Mouse (Mus musculus) MEL (cell line): Measurements from ENCODE around the gene Ptprn. TPM values are rescaled to one million over a fixed set of nuclear protein-coding genes. Genes with fewer than 3 reads are reported as not detected.

Experiments used
- DNase-seq: peaks from one replicate; pipeline ENCODE4 v3.0.0; 2011; ENCODE audit warnings: low read depth, low spot score
- H3K27ac ChIP-seq: 2 replicates; pipeline ENCODE4 v1.5.1; 2012; ENCODE audit warnings: low read depth, mild to moderate bottlenecking, control low read depth, low read length, moderate library complexity; ENCODE audit not compliant: control insufficient read depth
- H3K27me3 ChIP-seq, 2 experiments: fragments of 150-350 bp in 1 of 2; sonication (generic) in 1 of 2; 2 replicates each; pipeline ENCODE4 v1.6.1; 2012; ENCODE audit warnings: low read length in 2 of 2, mild to moderate bottlenecking in 2 of 2, improper control_type of control experiment in 1 of 2, moderate library complexity in 1 of 2; ENCODE audit not compliant: insufficient read depth in 2 of 2, control insufficient read depth in 1 of 2
- H3K36me3 ChIP-seq, 2 experiments: 2 replicates each; pipeline ENCODE4 v1.6.1; 2012 to 2014; ENCODE audit warnings: low read length in 2 of 2, improper control_type of control experiment in 1 of 2, inconsistent platforms in 1 of 2, mild to moderate bottlenecking in 1 of 2; ENCODE audit not compliant: insufficient read depth in 2 of 2, control insufficient read depth in 1 of 2
- H3K4me1 ChIP-seq, 2 experiments: fragments of 150-350 bp in 1 of 2; sonication (generic) in 1 of 2; 2 replicates each; pipeline ENCODE4 v1.6.1; 2012; ENCODE audit warnings: low read length in 2 of 2, improper control_type of control experiment in 1 of 2, mild to moderate bottlenecking in 1 of 2; ENCODE audit not compliant: insufficient read depth in 2 of 2, control insufficient read depth in 1 of 2
- H3K4me3 ChIP-seq, 2 experiments: fragments of 150-350 bp in 1 of 2; sonication (generic) in 1 of 2; 2 replicates each; pipeline ENCODE4 v1.5.1; 2012; ENCODE audit warnings: low read depth in 2 of 2, low read length in 2 of 2, mild to moderate bottlenecking in 2 of 2, moderate library complexity in 2 of 2, control low read depth in 1 of 2, improper control_type of control experiment in 1 of 2; ENCODE audit not compliant: control insufficient read depth in 1 of 2, insufficient read depth in 1 of 2
- H3K79me2 ChIP-seq: 2 replicates; pipeline ENCODE4 v1.6.1; 2012; ENCODE audit warnings: mild to moderate bottlenecking, low read length, moderate library complexity; ENCODE audit not compliant: control insufficient read depth, poor library complexity, insufficient read depth
- H3K9ac ChIP-seq: 2 replicates; pipeline ENCODE4 v1.6.1; 2012; ENCODE audit warnings: low read depth, mild to moderate bottlenecking, control low read depth, low read length, moderate library complexity; ENCODE audit not compliant: control insufficient read depth, poor library complexity, severe bottlenecking
- H3K9me3 ChIP-seq: fragments of 150-350 bp; sonication (generic); replicated peaks from 2 replicates; pipeline ENCODE4 v1.6.1; 2012; ENCODE audit warnings: mild to moderate bottlenecking, low read length, improper control_type of control experiment, moderate library complexity; ENCODE audit not compliant: insufficient read depth
- CHD1 ChIP-seq: IDR thresholded peaks from 2 replicates; pipeline ENCODE4 v1.6.1; 2012; ENCODE audit warnings: low read depth, mild to moderate bottlenecking, inconsistent platforms, low read length, improper control_type of control experiment
- CTCF ChIP-seq, 3 experiments: IDR thresholded peaks in 2 of 3; conservative IDR thresholded peaks in 1 of 3; 2 replicates each; pipeline ENCODE4 v1.5.1; 2011 to 2012; ENCODE audit warnings: low read length in 3 of 3, low read depth in 2 of 3, mild to moderate bottlenecking in 2 of 3, improper control_type of control experiment in 1 of 3, inconsistent platforms in 1 of 3, mixed read lengths in 1 of 3, moderate library complexity in 1 of 3; ENCODE audit not compliant: control insufficient read depth in 1 of 3, insufficient read depth in 1 of 3, poor library complexity in 1 of 3, severe bottlenecking in 1 of 3
- E2F4 ChIP-seq: IDR thresholded peaks from 2 replicates; pipeline ENCODE4 v1.6.1; 2011; ENCODE audit warnings: low read depth, low read length, improper control_type of control experiment, borderline replicate concordance
- ELF1 ChIP-seq: IDR thresholded peaks from 2 replicates; pipeline ENCODE4 v1.6.1; 2014; ENCODE audit warnings: low read depth, mild to moderate bottlenecking, inconsistent platforms, low read length, improper control_type of control experiment, moderate library complexity
- EP300 ChIP-seq, 2 experiments: IDR thresholded peaks; 2 replicates each; pipeline ENCODE4 v1.6.1; 2011; ENCODE audit warnings: improper control_type of control experiment in 2 of 2, low read length in 2 of 2, low read depth in 1 of 2, mild to moderate bottlenecking in 1 of 2
- ETS1 ChIP-seq: IDR thresholded peaks from 2 replicates; pipeline ENCODE4 v1.6.1; 2012; ENCODE audit warnings: low read depth, mild to moderate bottlenecking, inconsistent platforms, low read length, improper control_type of control experiment, moderate library complexity
- GABPA ChIP-seq: IDR thresholded peaks from 2 replicates; pipeline ENCODE4 v1.6.1; 2012; ENCODE audit warnings: low read depth, mild to moderate bottlenecking, inconsistent platforms, low read length, improper control_type of control experiment, moderate library complexity
- GATA1 ChIP-seq: IDR thresholded peaks from 2 replicates; pipeline ENCODE4 v1.6.1; 2011; ENCODE audit warnings: low read depth, low read length, improper control_type of control experiment
- HCFC1 ChIP-seq: IDR thresholded peaks from 2 replicates; pipeline ENCODE4 v1.6.1; 2012; ENCODE audit warnings: low read depth, mild to moderate bottlenecking, inconsistent platforms, low read length, improper control_type of control experiment, moderate library complexity
- JUND ChIP-seq: IDR thresholded peaks from 2 replicates; pipeline ENCODE4 v1.6.1; 2011; ENCODE audit warnings: low read depth, mild to moderate bottlenecking, improper control_type of control experiment, low read length
- KAT2A ChIP-seq: conservative IDR thresholded peaks from 2 replicates; pipeline ENCODE4 v1.6.1; 2012; ENCODE audit warnings: low read depth, low read length, improper control_type of control experiment, inconsistent platforms
- MAFK ChIP-seq: IDR thresholded peaks from 2 replicates; pipeline ENCODE4 v1.6.1; 2011; ENCODE audit warnings: low read depth, mild to moderate bottlenecking, low read length, improper control_type of control experiment, borderline replicate concordance
- MAX ChIP-seq: IDR thresholded peaks from 2 replicates; pipeline ENCODE4 v1.6.1; 2011; ENCODE audit warnings: low read length, improper control_type of control experiment
- MAZ ChIP-seq: IDR thresholded peaks from 2 replicates; pipeline ENCODE4 v1.6.1; 2012; ENCODE audit warnings: low read depth, mild to moderate bottlenecking, inconsistent platforms, low read length, improper control_type of control experiment
- MEF2A ChIP-seq: IDR thresholded peaks from 2 replicates; pipeline ENCODE4 v1.6.1; 2014; ENCODE audit warnings: low read depth, mild to moderate bottlenecking, inconsistent platforms, low read length, improper control_type of control experiment; ENCODE audit not compliant: poor library complexity, insufficient replicate concordance, severe bottlenecking; ENCODE audit errors: extremely low read depth
- MXI1 ChIP-seq: IDR thresholded peaks from 2 replicates; pipeline ENCODE4 v1.6.1; 2011; ENCODE audit warnings: mild to moderate bottlenecking, low read depth, low read length, improper control_type of control experiment
- MYB ChIP-seq: IDR thresholded peaks from 2 replicates; pipeline ENCODE4 v1.6.1; 2011; ENCODE audit warnings: mild to moderate bottlenecking, low read depth, low read length, improper control_type of control experiment
- MYC ChIP-seq: IDR thresholded peaks from 2 replicates; pipeline ENCODE4 v1.6.1; 2011; ENCODE audit warnings: low read depth, mild to moderate bottlenecking, low read length, improper control_type of control experiment, moderate library complexity
- NELFE ChIP-seq: IDR thresholded peaks from 2 replicates; pipeline ENCODE4 v1.6.1; 2011; ENCODE audit warnings: low read depth, low read length, improper control_type of control experiment
- NRF1 ChIP-seq: IDR thresholded peaks from 2 replicates; pipeline ENCODE4 v1.6.1; 2014; ENCODE audit warnings: low read depth, mild to moderate bottlenecking, inconsistent platforms, low read length, improper control_type of control experiment, moderate library complexity; ENCODE audit not compliant: poor library complexity, insufficient read depth, severe bottlenecking
- POLR2A ChIP-seq, 2 experiments: IDR thresholded peaks; 2 replicates each; pipeline ENCODE4 v1.6.1; 2011 to 2012; ENCODE audit warnings: low read length in 2 of 2, mild to moderate bottlenecking in 2 of 2, control low read depth in 1 of 2, improper control_type of control experiment in 1 of 2, low read depth in 1 of 2, moderate library complexity in 1 of 2; ENCODE audit not compliant: control insufficient read depth in 1 of 2, insufficient read depth in 1 of 2, poor library complexity in 1 of 2
- POLR2AphosphoS2 ChIP-seq: IDR thresholded peaks from 2 replicates; pipeline ENCODE4 v1.6.1; 2011; ENCODE audit warnings: low read length, improper control_type of control experiment
- RCOR1 ChIP-seq: IDR thresholded peaks from 2 replicates; pipeline ENCODE4 v1.6.1; 2012; ENCODE audit warnings: low read depth, mild to moderate bottlenecking, inconsistent platforms, low read length, improper control_type of control experiment
- SIN3A ChIP-seq: IDR thresholded peaks from 2 replicates; pipeline ENCODE4 v1.6.1; 2012; ENCODE audit warnings: low read length, improper control_type of control experiment, inconsistent platforms
- SMC3 ChIP-seq: IDR thresholded peaks from 2 replicates; pipeline ENCODE4 v1.6.1; 2011; ENCODE audit warnings: low read depth, low read length, improper control_type of control experiment
- TAL1 ChIP-seq: IDR thresholded peaks from 2 replicates; pipeline ENCODE4 v1.6.1; 2012; ENCODE audit warnings: mild to moderate bottlenecking, inconsistent platforms, low read length, moderate library complexity, mixed read lengths
- TBP ChIP-seq: IDR thresholded peaks from 2 replicates; pipeline ENCODE4 v1.8.0; 2011; ENCODE audit warnings: low read depth, low read length, improper control_type of control experiment
- TCF12 ChIP-seq: IDR thresholded peaks from 2 replicates; pipeline ENCODE4 v1.6.1; 2014; ENCODE audit warnings: low read depth, mild to moderate bottlenecking, inconsistent platforms, low read length, improper control_type of control experiment, moderate library complexity
- UBTF ChIP-seq: IDR thresholded peaks from 2 replicates; pipeline ENCODE4 v1.6.1; 2012; ENCODE audit warnings: low read depth, mild to moderate bottlenecking, inconsistent platforms, low read length, improper control_type of control experiment, moderate library complexity, borderline replicate concordance; ENCODE audit not compliant: insufficient read depth
- USF1 ChIP-seq: IDR thresholded peaks from 2 replicates; pipeline ENCODE4 v1.6.1; 2014; ENCODE audit warnings: low read depth, mild to moderate bottlenecking, inconsistent platforms, low read length, improper control_type of control experiment, moderate library complexity
- USF2 ChIP-seq, 2 experiments: IDR thresholded peaks; 2 replicates each; pipeline ENCODE4 v1.6.1; 2011 to 2012; ENCODE audit warnings: improper control_type of control experiment in 2 of 2, low read length in 2 of 2, borderline replicate concordance in 1 of 2, inconsistent platforms in 1 of 2, low read depth in 1 of 2, mild to moderate bottlenecking in 1 of 2; ENCODE audit not compliant: insufficient read depth in 1 of 2
- ZC3H11A ChIP-seq: IDR thresholded peaks from 2 replicates; pipeline ENCODE4 v1.6.1; 2012; ENCODE audit warnings: low read depth, mild to moderate bottlenecking, inconsistent platforms, low read length, improper control_type of control experiment
- ZKSCAN1 ChIP-seq: IDR thresholded peaks from 2 replicates; pipeline ENCODE4 v1.6.1; 2012; ENCODE audit warnings: low read depth, mild to moderate bottlenecking, inconsistent platforms, low read length, improper control_type of control experiment, moderate library complexity
- ZMIZ1 ChIP-seq: IDR thresholded peaks from 2 replicates; pipeline ENCODE4 v1.6.1; 2012; ENCODE audit warnings: low read depth, mild to moderate bottlenecking, inconsistent platforms, low read length, improper control_type of control experiment, moderate library complexity
- ZNF384 ChIP-seq: IDR thresholded peaks from 2 replicates; pipeline ENCODE4 v1.6.1; 2012; ENCODE audit warnings: low read depth, mild to moderate bottlenecking, inconsistent platforms, low read length, improper control_type of control experiment
- polyA plus RNA-seq, 2 experiments: library from polyadenylated mRNA; stranded (reverse) in 1 of 2; unstranded in 1 of 2; fragments of >175 nt in 1 of 2; fragments of >200 nt in 1 of 2; gene quantifications; 2 replicates each; pipeline versions ENCODE4 v1.2.1 to v1.2.4; 2012; ENCODE audit warnings: low replicate concordance in 2 of 2, low read depth in 1 of 2; ENCODE audit not compliant: insufficient read length in 2 of 2, insufficient read depth in 1 of 2, missing spikeins in 1 of 2
- total RNA-seq: library from RNA; depleted of rRNA; stranded (reverse); fragments of 300-350 nt; gene quantifications from 2 replicates; pipeline ENCODE4 v1.2.3, GENCODE M21; 2012

Ptprn gene
- total and polyA plus RNA-seq, 3 experiments: 0.13 TPM; not detected in 2

GRCm38 (mm10) chr1:75218227-75219001 is 45.9 kb downstream of the Ptprn start:
- Histone ChIP-seq H3K79me2 (peaks cover 51% of the 10 kb centered on the region), H3K4me1 (peaks cover 12 to 46% of the 10 kb centered on the region in 2 experiments), H3K4me3 (peak overlapping the region; percentile 81 to 82), H3K9me3 (no peaks in the 10 kb centered on the region), H3K9ac (peak overlapping the region; percentile 87), H3K27me3 (no peaks in the 10 kb centered on the region), H3K27ac (peak overlapping the region; percentile 83), H3K36me3 (peaks cover 15 to 47% of the 10 kb centered on the region in 2 experiments)
- DNase-seq: peak; percentile 78
- TF ChIP-seq RCOR1: no peak
- no peak for TF ChIP-seq TAL1
- TF ChIP-seq ELF1: peak; percentile 45; the same call in 1 of the 2 replicates
- TF ChIP-seq MAX: peak; percentile 57; the same call in 1 of the 2 replicates
- no peak for TF ChIP-seq ZMIZ1
- TF ChIP-seq TCF12: no peak
- no peak for TF ChIP-seq KAT2A
- no peak; the same call in 1 of the 2 replicates for TF ChIP-seq USF1
- no peak for TF ChIP-seq CTCF (IDR thresholded peaks at IDR 0.05 in 2 of 3, conservative IDR thresholded peaks at IDR 0.05 in 1 of 3; ENCODE audit: control insufficient read depth in 1 of 3, insufficient read depth in 1 of 3, low read depth in 2 of 3, low read length in 3 of 3, poor library complexity in 1 of 3, severe bottlenecking in 1 of 3)
- TF ChIP-seq E2F4: no peak
- TF ChIP-seq GATA1: no peak
- TF ChIP-seq POLR2AphosphoS2: 0 out of 2 replicates have a peak, but pooled peaks have one; percentile 55
- TF ChIP-seq UBTF: no peak
- TF ChIP-seq ETS1: no peak; the same call in 1 of the 2 replicates
- no peak for TF ChIP-seq CHD1
- 0 out of 2 replicates have a peak, but pooled peaks have one; percentile 43 for TF ChIP-seq MYC
- TF ChIP-seq MAFK: no peak
- 0 out of 2 replicates have a peak, but pooled peaks have one; percentile 30 for TF ChIP-seq TBP
- no peak for TF ChIP-seq MYB
- peak; percentile 70 for TF ChIP-seq SIN3A
- TF ChIP-seq ZC3H11A: no peak
- TF ChIP-seq MEF2A: no peak
- TF ChIP-seq HCFC1: 0 out of 2 replicates have a peak, but pooled peaks have one; percentile 41
- peak; percentile 44; the same call in 1 of the 2 replicates for TF ChIP-seq MAZ
- no peak for TF ChIP-seq GABPA
- peak in 1 of 2 experiments; percentile 25; a peak in 1 of 4 replicates for TF ChIP-seq POLR2A (IDR thresholded peaks at IDR 0.05; ENCODE audit: control insufficient read depth in 1 of 2, insufficient read depth in 1 of 2, low read depth in 1 of 2, low read length in 2 of 2, poor library complexity in 1 of 2)
- no peak for TF ChIP-seq ZNF384
- peak; percentile 87 for TF ChIP-seq MXI1
- no peak for TF ChIP-seq ZKSCAN1
- TF ChIP-seq SMC3: no peak
- no peak for TF ChIP-seq NRF1
- TF ChIP-seq JUND: no peak
- TF ChIP-seq USF2 (IDR thresholded peaks at IDR 0.05; ENCODE audit: borderline replicate concordance in 1 of 2, insufficient read depth in 1 of 2, low read depth in 1 of 2, low read length in 2 of 2): no peak
- 0 out of 4 replicates have a peak, but pooled peaks of 1 of the 2 experiments have one; percentile 3 for TF ChIP-seq EP300 (IDR thresholded peaks at IDR 0.05; ENCODE audit: low read depth in 1 of 2, low read length in 2 of 2)
- 0 out of 2 replicates have a peak, but pooled peaks have one; percentile 24 for TF ChIP-seq NELFE
